Mouse (Mus musculus): Measurements from ENCODE around the gene Col19a1. TPM values are rescaled to one million over a fixed set of nuclear protein-coding genes. Genes with fewer than 3 reads are reported as not detected.

The Col19a1 gene
- total RNA-seq, 1 experiment from 2014 or later = 0.55 TPM

DNA sequence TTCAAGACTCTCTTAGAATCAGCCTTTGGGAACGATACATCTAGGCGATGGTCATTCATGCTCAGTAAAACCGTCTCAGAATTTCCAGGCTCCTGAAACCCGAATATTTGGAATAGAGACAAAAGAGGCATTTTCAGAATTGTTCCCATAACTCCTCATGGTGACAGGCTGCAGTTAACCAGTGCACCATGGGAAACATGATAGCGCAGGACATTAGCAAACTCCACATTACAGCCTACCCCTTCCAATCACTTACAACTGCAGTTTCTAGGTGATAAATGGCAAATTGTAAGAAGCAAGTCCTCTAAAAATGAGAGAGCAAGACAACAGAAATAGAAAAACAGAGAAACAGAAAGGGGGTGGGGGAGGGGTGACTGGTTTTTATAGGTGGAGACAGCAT, 116.6 kb downstream of the Col19a1 start:
- no peak for ATAC-seq (replicated peaks; ENCODE audit: low read depth, poor library complexity, severe bottlenecking)

GRCm38 (mm10) chr1:24461305-24461887, 125.9 kb downstream of the Col19a1 start:
- ATAC-seq (replicated peaks; ENCODE audit: low read depth, poor library complexity, severe bottlenecking) = no peak

DNA sequence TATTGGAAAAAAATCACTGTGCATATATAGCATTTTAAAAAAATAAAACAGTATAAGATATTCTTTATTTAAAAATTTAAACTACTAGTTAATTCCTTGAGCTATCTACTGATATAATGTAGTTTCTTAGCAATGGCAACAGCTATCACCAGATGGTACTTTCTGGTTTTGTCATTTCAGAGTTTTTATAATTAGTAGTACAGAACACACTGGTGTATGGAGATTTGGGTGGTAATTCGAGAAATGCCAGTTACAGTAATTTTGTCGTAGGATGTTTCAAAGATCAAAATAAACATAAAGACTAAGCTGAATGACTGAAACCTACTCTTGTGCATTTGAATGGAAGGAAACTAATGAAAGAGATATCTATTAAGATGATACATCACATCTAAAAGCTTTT, 129.3 kb downstream of the Col19a1 start:
- no peak for ATAC-seq (replicated peaks; ENCODE audit: low read depth, poor library complexity, severe bottlenecking)

DNA sequence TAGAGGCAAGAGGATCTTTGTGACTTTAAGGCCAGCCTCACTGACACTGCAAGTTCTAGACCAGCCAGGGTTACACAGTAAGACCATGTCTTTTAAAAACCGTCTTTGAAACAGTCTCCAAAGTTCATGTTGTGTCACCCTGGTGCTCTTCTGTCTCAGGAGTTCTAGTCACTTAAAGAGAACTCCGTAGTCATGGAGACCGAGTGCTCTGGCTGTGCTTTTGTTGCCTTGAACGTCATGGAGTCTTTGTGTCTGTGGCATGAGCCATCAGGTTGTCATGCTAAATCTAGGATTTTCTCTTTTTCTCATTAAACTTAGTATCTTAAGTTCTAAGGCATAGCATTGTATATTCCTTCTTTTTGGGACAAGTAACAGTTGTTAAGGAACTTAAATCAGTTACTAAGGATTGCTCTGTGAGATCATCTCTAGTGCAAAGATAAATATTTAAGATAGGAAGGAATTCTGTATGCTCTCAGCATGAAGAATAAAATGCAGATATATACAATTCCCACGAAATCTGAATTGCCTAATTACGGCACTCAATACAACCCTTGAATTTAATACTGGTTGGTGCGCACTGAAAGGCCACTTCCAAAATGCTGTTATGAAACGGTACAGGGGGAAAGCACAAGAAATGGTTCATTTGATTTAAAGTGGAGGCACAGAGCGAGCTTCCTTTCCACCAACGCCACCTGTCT, 134.6 kb downstream of the Col19a1 start:
- ATAC-seq (replicated peaks; ENCODE audit: low read depth, poor library complexity, severe bottlenecking) = no peak

DNA sequence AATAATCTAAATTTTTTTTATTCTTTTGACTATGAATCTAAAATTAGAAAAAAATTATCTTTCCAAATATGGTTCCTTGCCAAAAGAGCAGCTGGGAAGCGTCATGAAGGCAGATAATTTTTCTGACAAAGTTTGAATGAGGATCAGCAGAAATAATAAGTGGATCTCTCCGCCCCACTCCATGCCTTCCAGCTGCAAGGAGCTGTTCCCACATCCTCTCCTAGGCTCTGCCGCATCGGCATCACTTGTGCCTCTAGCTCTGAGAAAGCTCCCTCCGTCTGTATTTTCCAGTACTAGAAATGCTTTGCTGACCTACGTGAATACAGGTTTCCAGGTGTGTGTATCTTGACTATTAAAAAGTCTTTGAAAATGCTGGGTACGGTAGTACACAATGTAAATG, 135.1 kb downstream of the Col19a1 start:
- no peak for ATAC-seq (replicated peaks; ENCODE audit: low read depth, poor library complexity, severe bottlenecking)

- ATAC-seq (replicated peaks; ENCODE audit: low read depth, poor library complexity, severe bottlenecking) = no peak
These were observed 149.8 kb downstream of the Col19a1 start for GRCm38 (mm10) chr1:24437425-24437824.

- ATAC-seq (replicated peaks; ENCODE audit: low read depth, poor library complexity, severe bottlenecking) = no peak
These were observed 159.0 kb downstream of the Col19a1 start for GRCm38 (mm10) chr1:24428306-24428705.

- peak; percentile 62; the same call in 1 of the 2 replicates for ATAC-seq (replicated peaks; ENCODE audit: low read depth, poor library complexity, severe bottlenecking)
These were observed 209.0 kb downstream of the Col19a1 start for GRCm38 (mm10) chr1:24378125-24378821.

GRCm38 (mm10) chr1:24374902-24375301, 212.4 kb downstream of the Col19a1 start:
- peak; percentile 83 for ATAC-seq (replicated peaks; ENCODE audit: low read depth, poor library complexity, severe bottlenecking)

DNA sequence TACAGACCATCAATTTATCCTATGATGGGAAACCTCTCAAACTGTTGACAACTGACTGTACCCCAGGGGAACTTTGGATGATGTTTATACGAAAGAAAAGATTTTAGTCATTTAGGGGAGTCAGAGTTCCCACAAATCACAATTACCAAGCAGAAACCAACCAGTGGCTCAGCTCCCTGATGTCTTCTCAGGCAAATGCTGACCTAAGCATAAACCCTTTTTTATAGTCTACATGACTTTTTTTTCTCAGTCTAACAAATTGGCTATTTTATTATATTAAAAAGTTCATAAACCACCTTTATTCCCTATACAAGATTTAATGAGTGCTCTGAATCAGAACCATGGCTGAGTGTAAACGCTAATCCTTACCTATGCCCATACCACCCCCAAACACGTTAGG, 213.6 kb downstream of the Col19a1 start:
- ATAC-seq (replicated peaks; ENCODE audit: low read depth, poor library complexity, severe bottlenecking) = no peak

DNA sequence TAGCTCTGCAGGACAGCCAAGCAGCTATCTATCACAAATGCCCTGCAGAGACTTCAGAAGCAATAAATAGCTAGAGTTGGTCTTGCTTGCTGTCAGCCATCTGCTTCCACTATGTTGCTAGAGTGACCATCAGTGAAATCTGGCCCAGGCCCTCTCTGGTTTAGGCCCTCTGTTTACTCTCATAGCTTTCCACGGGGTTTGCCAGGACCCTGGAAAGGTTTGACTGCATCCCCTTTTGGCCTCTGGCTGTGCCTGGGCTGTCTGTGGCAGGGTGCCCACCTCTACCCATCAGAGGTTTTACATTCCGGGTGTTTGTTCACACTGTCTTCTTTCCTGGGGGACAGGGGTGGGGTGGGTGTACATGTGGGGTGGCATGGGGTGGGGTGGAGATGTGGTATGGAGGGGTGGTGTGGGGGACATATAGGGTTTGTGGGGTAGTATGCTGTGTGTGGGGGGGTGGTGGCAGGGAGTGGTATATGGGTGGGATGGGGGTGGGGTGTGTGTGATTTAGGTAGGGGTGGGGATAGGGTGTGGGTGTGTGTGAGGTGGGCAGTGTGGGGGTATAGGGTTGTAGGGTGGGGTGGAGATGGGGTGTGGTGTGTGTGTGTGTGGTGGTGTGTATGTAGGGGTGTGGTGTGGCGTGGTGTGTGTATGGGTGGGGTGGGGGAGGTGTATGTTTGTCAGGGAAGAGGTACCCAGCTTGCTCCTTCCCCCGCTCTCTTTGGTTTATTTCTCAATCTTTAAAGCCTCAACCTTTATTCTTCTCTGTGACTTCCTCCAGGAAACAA, 214.6 kb downstream of the Col19a1 start:
- no peak for ATAC-seq (replicated peaks; ENCODE audit: low read depth, poor library complexity, severe bottlenecking)

DNA sequence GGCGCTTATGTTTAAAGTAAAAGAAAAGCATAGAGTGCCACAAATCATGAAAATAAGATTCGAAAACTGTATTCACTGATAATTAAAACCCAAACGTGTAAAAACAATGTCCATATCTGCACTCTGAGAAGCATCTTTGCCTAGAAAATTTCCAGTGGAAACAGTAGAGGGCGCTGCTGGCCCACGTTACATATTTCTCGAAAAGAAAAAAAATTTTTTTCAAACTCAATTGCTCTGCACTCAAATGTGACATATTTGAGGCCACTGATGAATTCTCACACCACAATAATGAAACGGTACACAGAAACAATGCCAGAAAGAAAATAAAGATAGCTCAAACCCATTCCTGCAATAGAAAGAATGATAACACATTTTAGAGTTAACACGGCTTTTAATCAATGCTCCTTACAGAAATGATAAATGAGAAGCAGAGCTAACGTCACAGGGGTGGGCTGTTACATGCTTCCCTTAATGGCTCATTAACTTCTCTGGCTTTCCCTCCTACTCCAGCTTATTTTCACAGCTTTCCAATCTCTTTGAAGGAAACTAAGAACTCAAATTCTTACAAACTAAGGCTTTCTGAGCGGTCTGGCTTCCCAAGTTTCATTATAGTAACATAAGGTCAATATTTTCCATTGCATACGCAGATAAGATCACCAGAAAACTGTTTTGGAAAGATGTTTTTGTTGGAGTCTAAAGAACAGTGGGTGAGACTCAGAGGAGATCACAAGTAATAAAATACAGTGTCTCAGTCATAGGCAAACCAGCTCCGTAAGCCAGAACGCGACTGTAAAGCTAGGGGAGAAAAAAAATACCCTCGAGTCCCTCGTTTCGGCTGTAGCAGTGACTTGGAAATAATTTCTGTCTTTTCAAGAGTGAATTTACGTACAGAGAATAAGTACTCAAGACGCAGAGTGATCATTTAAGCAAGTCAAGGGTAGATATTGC, 219.4 kb downstream of the Col19a1 start:
- 0 out of 2 replicates have a peak, but pooled peaks have one; percentile 22 for ATAC-seq (replicated peaks; ENCODE audit: low read depth, poor library complexity, severe bottlenecking)

DNA sequence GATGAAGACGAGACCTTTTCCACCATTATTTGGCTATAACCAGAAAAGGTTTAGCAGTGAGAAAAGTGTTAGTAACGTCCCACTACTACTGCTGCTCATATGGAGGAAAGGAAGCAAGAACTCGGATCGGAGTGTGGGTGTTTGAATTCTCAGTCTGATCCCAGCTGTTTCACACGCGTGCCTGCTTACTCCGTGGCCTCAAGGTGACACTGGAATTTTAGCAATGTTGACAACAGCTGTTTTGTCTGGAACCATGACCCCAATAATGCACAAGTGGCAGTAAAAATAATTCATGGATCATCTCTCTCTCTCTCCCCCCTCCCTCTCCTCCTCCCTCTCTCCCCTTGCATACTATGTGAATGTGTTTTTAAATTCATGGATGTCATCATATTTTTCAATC, 222.5 kb downstream of the Col19a1 start:
- no peak for ATAC-seq (replicated peaks; ENCODE audit: low read depth, poor library complexity, severe bottlenecking)

DNA sequence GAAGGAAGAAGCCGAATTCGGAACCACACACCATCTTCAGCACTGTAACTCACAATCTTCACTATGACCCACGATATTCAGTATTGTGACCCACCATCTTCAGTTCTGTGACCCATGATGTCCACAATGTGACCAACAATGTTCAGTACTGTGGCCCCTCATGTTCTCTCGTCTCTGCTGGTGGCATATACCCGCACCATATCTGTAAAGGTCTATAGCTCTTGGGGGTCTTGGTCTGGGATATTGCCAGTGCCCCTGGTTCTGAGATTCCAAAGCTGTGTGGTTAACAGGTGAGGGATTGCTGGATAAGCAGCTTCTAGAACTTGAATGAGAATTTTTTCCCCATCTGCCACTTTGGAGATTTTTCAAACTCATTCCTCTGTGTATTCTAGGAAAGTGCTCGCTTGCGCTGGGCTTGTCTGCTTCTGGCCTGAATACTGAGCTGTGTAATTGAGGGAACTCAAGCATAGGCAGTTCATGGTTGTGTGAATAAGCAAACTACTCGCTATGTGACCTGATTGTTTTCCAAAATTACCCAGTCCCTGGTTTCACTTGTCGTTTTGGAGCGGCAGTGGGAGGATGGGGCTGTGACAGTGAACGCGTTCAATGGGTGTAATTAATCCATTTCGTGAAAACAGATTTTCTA, 225.2 kb downstream of the Col19a1 start:
- no peak for ATAC-seq (replicated peaks; ENCODE audit: low read depth, poor library complexity, severe bottlenecking)

DNA sequence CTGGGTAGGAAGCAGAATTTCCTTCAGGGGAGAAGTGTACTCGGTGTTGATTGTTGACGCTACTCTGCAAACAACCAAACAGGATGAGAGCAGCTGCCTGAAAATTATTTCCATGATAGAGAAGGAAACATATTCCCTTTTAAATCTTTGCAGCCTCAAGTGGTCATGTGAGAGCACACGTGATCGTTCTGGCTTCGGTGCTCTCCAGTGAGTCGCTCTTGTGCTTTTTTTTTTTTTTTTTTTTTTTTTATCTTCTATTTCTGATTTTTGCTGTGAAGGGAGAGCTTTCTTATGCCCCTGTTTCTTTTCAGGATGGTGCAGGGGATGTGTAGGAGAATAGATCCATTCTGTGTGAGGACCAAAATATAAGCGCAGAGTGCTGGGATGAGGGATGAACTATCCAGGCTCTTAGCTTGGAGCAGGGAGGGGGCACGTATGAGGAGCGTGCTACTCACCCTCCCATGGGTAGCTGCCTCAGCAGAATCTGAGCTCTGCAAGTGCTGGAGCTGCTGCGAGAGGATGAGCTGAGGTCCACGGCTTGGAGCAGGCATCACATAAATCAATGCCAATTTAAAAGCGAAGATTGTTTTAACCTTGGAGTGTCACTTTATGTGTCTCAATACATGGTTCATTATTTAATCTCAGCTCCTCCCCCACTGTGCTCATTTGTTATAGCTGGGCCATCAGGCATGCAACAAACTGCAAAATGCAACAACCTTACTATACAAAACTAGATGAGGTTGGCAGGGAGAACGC, 237.6 kb downstream of the Col19a1 start:
- no peak for ATAC-seq (replicated peaks; ENCODE audit: low read depth, poor library complexity, severe bottlenecking)

DNA sequence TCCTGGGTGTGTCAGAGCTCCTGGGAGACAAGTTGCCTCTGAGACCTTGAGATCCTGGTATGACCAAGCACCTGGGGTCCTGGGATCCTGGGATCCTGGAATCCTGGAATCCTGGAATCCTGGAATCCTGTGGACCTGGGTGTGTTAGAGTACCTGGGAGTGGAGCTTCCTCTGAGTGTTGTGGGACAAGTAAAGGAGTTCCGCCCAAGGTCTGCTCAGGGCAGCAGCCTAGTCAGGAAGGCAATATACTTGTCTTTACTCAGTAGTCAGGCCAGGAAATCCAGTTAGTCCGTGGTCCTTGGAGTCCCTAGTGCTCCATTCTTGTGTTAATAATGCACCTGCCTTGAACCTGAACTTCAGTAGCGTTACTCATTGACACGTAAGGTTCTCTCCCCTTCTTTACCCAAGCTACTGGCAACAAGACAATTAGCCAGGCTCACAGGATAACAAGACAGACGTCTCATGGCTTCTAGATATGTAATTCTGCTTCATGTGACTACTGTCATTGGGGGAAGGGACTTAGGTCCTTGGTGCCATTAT, 239.6 kb downstream of the Col19a1 start:
- ATAC-seq (replicated peaks; ENCODE audit: low read depth, poor library complexity, severe bottlenecking) = no peak

DNA sequence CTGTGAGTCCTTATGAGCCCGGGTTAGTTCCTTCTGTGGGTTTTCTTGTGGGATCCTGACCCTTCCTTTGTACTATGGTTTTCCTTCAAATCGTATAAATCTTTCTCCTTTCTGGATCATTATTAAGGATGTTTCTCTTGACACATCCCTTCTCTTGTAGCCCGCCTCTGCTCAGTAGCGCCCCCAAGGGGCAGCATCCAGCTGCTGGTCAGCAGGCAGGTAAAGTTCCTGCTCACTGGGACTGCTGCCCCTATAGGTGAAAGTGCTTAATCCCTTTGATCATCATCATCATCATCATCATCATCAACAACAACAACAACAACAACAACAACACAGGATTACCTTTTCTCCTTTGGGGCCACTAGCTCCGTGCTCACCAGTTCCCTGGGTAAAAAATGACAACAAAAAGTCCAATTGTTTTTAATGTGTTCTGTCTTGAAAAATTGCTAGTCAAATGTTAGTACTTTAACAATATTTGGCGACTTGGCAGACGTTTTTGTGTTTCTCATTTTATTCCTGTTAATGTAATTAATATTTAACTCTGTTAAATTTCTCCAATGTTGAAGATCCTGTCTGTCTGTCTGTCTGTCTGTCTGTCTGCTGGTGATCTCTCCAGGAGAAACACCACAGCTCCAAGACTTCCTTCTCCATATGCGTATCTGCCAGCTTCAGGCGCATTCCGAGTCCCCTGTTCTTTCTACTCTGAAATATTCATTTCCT, 249.6 kb downstream of the Col19a1 start:
- ATAC-seq (replicated peaks; ENCODE audit: low read depth, poor library complexity, severe bottlenecking) = no peak

Data from common myeloid progenitor, adult 5-6 weeks (primary cell).